Mouse (Mus musculus) CD4-positive naive resting alpha-beta T cell, adult 76 days (primary cell): ENCODE data around the gene Olfr1163. TPM values are rescaled to one million over a fixed set of nuclear protein-coding genes. Genes with fewer than 3 reads are reported as not detected.

Experiments used
- total RNA-seq: library from RNA; stranded (reverse); gene quantifications from one replicate; pipeline ENCODE4 v1.2.4, GENCODE M21; 2023

Gene Olfr1163
- not detected for total RNA-seq

DNA sequence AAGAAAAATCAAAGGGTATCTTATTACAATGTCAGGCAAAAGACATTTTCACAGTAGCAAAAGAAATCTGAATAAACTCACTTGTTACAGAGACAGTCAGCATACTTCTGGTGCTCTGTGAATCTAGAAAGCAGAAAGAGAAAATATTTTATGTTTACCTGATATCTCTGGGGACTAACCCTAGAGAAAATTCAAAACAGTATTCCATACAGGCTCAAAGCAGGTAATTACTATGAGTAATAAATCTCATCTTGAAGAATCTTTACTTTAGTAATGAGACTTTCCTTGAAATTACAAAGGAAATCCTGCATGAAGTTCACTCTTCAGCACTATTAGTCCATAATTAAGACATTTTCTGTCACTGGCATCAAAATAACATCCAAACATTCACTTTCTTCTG, at the start of gene Olfr1163:
TSS of gene Olfr1163 (minus strand) at position 101 of the 400 bp plus-strand sequence.

DNA sequence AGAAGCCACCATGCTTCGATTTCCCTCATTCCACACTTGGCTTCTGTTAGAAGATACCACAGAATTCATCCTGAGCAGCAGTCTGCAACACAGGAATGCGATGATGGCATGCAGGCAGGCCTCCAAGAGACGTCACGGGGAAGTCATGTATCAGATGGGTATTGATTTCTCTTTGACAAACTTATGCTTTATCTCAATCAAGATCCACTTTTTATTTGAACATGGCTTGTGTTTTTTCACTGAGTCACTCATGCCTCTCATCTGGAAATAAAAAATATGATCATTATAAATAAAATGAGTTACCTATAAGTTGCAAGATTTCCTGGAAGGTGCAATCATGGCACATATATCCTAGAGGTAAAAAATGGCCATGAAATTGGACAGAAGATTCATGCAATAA, 22.2 kb upstream of the Olfr1163 start, which contains the start of gene Olfr1164:
TSS of gene Olfr1164 (minus strand) at position 101 of the 400 bp plus-strand sequence.

DNA sequence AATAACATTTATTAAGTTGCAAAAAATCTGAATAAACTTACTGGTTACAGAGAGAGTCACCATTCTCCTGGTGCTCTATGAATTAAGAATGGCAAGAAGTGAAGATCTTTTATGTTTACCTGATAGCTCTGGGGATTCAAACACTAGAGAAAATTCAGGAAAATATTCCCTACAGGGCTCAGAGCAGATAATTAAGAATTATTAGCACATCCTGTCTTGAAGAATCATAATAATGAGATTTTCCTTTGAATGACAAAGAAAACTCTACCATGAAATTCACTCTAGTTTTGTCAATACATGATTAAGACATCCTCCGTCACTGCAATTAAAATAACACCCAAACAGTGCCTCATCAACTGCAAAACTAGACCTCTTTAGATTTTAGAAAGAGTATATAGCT, 20.6 kb downstream of the Olfr1163 start, which contains the start of gene Olfr1162:
TSS of gene Olfr1162 (minus strand) at position 101 of the 400 bp plus-strand sequence.

GRCm38 (mm10) chr2:88037599-88037998, 34.0 kb downstream of the Olfr1163 start, which contains the start of gene Olfr73:
Gene Olfr73 (minus strand): TSS chr2:88037699.

GRCm38 (mm10) chr2:88022474-88022873, 49.2 kb downstream of the Olfr1163 start, which contains the start of gene Olfr1161:
Gene Olfr1161 (plus strand): TSS chr2:88022774.

Other genes with a start within 250 kb of the Olfr1163 start
- gene Olfr1148, start 241.3 kb downstream of the Olfr1163 start, total RNA-seq = not detected
- not detected for gene Olfr1150-ps1, start 227.8 kb downstream of the Olfr1163 start, total RNA-seq
- gene Olfr1151, start 216.0 kb downstream of the Olfr1163 start, total RNA-seq = not detected
- gene Olfr1152, start 205.3 kb downstream of the Olfr1163 start, total RNA-seq = not detected
- not detected for gene Olfr1153, start 176.9 kb downstream of the Olfr1163 start, total RNA-seq
- gene Olfr1154, start 166.7 kb downstream of the Olfr1163 start, total RNA-seq = not detected
- not detected for gene Olfr1155, start 126.7 kb downstream of the Olfr1163 start, total RNA-seq
- not detected for gene Olfr1156, start 118.7 kb downstream of the Olfr1163 start, total RNA-seq
- not detected for gene Olfr1157, start 103.5 kb downstream of the Olfr1163 start, total RNA-seq
- gene Olfr74, start 97.2 kb downstream of the Olfr1163 start, total RNA-seq = not detected
- gene Olfr1158, start 81.7 kb downstream of the Olfr1163 start, total RNA-seq = not detected
- not detected for gene Olfr1160, start 63.6 kb downstream of the Olfr1163 start, total RNA-seq
- gene Olfr1161, start 49.1 kb downstream of the Olfr1163 start, total RNA-seq = not detected
- not detected for gene Olfr73, start 34.1 kb downstream of the Olfr1163 start, total RNA-seq
- gene Olfr1162, start 20.7 kb downstream of the Olfr1163 start, total RNA-seq = not detected
- gene Olfr1164, start 22.1 kb upstream of the Olfr1163 start, total RNA-seq = not detected
- not detected for gene Olfr1166, start 56.4 kb upstream of the Olfr1163 start, total RNA-seq
- gene Olfr1167, start 83.4 kb upstream of the Olfr1163 start, total RNA-seq = not detected
- gene Olfr1168, start 110.0 kb upstream of the Olfr1163 start, total RNA-seq = not detected
- gene Olfr1170, start 156.5 kb upstream of the Olfr1163 start, total RNA-seq = not detected
- gene Olfr1173, start 208.0 kb upstream of the Olfr1163 start, total RNA-seq = not detected
- gene Olfr1174-ps, start 243.3 kb upstream of the Olfr1163 start, total RNA-seq = not detected